Mouse (Mus musculus) gastrocnemius, postnatal 25 days (tissue): ENCODE measurements around the gene Btbd6. TPM values are rescaled to one million over a fixed set of nuclear protein-coding genes. Genes with fewer than 3 reads are reported as not detected.

Source experiments
- DNase-seq: peaks from one replicate; pipeline ENCODE4 v3.0.0; 2022
- total RNA-seq, 2 experiments: library from RNA; stranded (reverse); gene quantifications; 1 replicate in 1 of 2; 2 replicates in 1 of 2; pipeline ENCODE4 v1.2.3; 2021

The Btbd6 gene
- total RNA-seq, 2 experiments from 2014 or later: 12.6 to 13.1 TPM

- peak; percentile 68 for DNase-seq
These were observed 28.7 kb downstream of the Btbd6 start for GRCm38 (mm10) chr12:113004993-113005392.

- no peak for DNase-seq
These were observed 35.5 kb downstream of the Btbd6 start for GRCm38 (mm10) chr12:113011702-113012360.

GRCm38 (mm10) chr12:113012443-113012842 lies 36.2 kb downstream of the Btbd6 start:
- no peak for DNase-seq

GRCm38 (mm10) chr12:113013021-113013491 lies 36.8 kb downstream of the Btbd6 start:
- peak; percentile 40 for DNase-seq

- DNase-seq: peak; percentile 96
These were observed 37.6 kb downstream of the Btbd6 start, which contains the start of gene Pacs2 for GRCm38 (mm10) chr12:113013604-113014558. Pacs2 (plus strand) TSS chr12:113014508.

- peak; percentile 39 for DNase-seq
These were observed 38.6 kb downstream of the Btbd6 start for GRCm38 (mm10) chr12:113014561-113015556.

GRCm38 (mm10) chr12:113015956-113016355 lies 39.7 kb downstream of the Btbd6 start:
- DNase-seq: no peak

GRCm38 (mm10) chr12:113016976-113017375 lies 40.7 kb downstream of the Btbd6 start:
- no peak for DNase-seq

- DNase-seq: no peak
These were observed 41.2 kb downstream of the Btbd6 start for GRCm38 (mm10) chr12:113017429-113017984.

GRCm38 (mm10) chr12:113018763-113019162 lies 42.5 kb downstream of the Btbd6 start:
- no peak for DNase-seq

- no peak for DNase-seq
These were observed 45.2 kb downstream of the Btbd6 start for GRCm38 (mm10) chr12:113021488-113021887.

- no peak for DNase-seq
These were observed 46.8 kb downstream of the Btbd6 start for GRCm38 (mm10) chr12:113023082-113023481.

GRCm38 (mm10) chr12:113026557-113026956 lies 50.3 kb downstream of the Btbd6 start:
- no peak for DNase-seq

- DNase-seq: no peak
These were observed 51.2 kb downstream of the Btbd6 start for GRCm38 (mm10) chr12:113027495-113027894.

GRCm38 (mm10) chr12:113028067-113028466 lies 51.8 kb downstream of the Btbd6 start:
- DNase-seq: no peak

Other genes starting within 250 kb of the Btbd6 start
- 1 to 10 TPM; 3.5 to 3.9 TPM for gene Pld4, start 215.8 kb upstream of the Btbd6 start, total RNA-seq
- 10 to 100 TPM in 1 of 2 experiments, 1 to 10 TPM in 1; 4.9 to 11.8 TPM for gene Ahnak2, start 173.8 kb upstream of the Btbd6 start, total RNA-seq
- gene Clba1, start 167.5 kb upstream of the Btbd6 start, total RNA-seq: under 1 TPM; 0.46 to 0.96 TPM
- 1 to 10 TPM; 3.4 to 3.5 TPM for gene Cdca4, start 147.1 kb upstream of the Btbd6 start, total RNA-seq
- under 1 TPM in 1 of 2 experiments, not detected in 1; 0.11 TPM for gene Gpr132, start 108.3 kb upstream of the Btbd6 start, total RNA-seq
- 10 to 100 TPM; 20.4 to 21.8 TPM for gene Jag2, start 46.7 kb upstream of the Btbd6 start, total RNA-seq
- 1 to 10 TPM; 8.7 to 9.1 TPM for gene Nudt14, start 34.4 kb upstream of the Btbd6 start, total RNA-seq
- gene Brf1, start 24.2 kb downstream of the Btbd6 start, total RNA-seq: 10 to 100 TPM; 19.3 to 19.4 TPM
- gene Pacs2, start 38.0 kb downstream of the Btbd6 start, total RNA-seq: 10 to 100 TPM; 34.7 to 38.5 TPM
- not detected for gene Tex22, start 98.0 kb downstream of the Btbd6 start, total RNA-seq
- 10 to 100 TPM; 29.3 to 34.4 TPM for gene Mta1, start 121.8 kb downstream of the Btbd6 start, total RNA-seq
- 10 to 100 TPM; 39.5 to 52.5 TPM for gene Crip2, start 163.8 kb downstream of the Btbd6 start, total RNA-seq
- gene Crip1, start 169.8 kb downstream of the Btbd6 start, total RNA-seq: 100 to 1,000 TPM in 1 of 2 experiments, 10 to 100 TPM in 1; 90.0 to 150 TPM
- under 1 TPM; 0.46 to 0.54 TPM for gene Tedc1, start 179.9 kb downstream of the Btbd6 start, total RNA-seq
- under 1 TPM; 0.33 to 0.46 TPM for gene Tmem121, start 209.4 kb downstream of the Btbd6 start, total RNA-seq